Mouse (Mus musculus): ENCODE measurements around the gene Ap1s1. TPM values are rescaled to one million over a fixed set of nuclear protein-coding genes. Genes with fewer than 3 reads are reported as not detected.

Gene Ap1s1
- polyA plus RNA-seq, 1 experiment from 2014 or later, result 303 TPM

GRCm38 (mm10) chr5:137025132-137025531, 20.8 kb downstream of the Ap1s1 start:
- Histone ChIP-seq H3K9me3 (replicated peaks; ENCODE audit: control insufficient read depth, low read length, poor library complexity, severe bottlenecking) (no peaks in the 10 kb centered on the region), H3K4me2 (ENCODE audit: low read length) (peak overlapping the region; percentile 55), H3K4me3 (ENCODE audit: low read depth, low read length) (peak overlapping the region; percentile 33), H3K36me3 (ENCODE audit: control insufficient read depth, insufficient read depth, low read length) (no peaks in the 10 kb centered on the region), H3K4me1 (ENCODE audit: control insufficient read depth, insufficient read depth, low read length) (peaks cover 13% of the 10 kb centered on the region), H3K27me3 (ENCODE audit: control insufficient read depth, insufficient read depth, low read depth, low read length) (peaks cover 33% of the 10 kb centered on the region), H3K27ac (ENCODE audit: low read length) (no peak overlapping the region), H3K9ac (ENCODE audit: low read depth, low read length) (peak overlapping the region; percentile 43)
- no peak for ATAC-seq
- under 1% methylated on average over 23 of the region's 23 CpGs for WGBS

GRCm38 (mm10) chr5:137024318-137024717, 21.6 kb downstream of the Ap1s1 start:
- H3K27ac ChIP-seq (ENCODE audit: low read length), result no peak overlapping the region
- H3K27me3 ChIP-seq (ENCODE audit: control insufficient read depth, insufficient read depth, low read depth, low read length), result peaks cover 33% of the 10 kb centered on the region
- H3K4me2 ChIP-seq (ENCODE audit: low read length), result peak overlapping the region; percentile 55; the same call in 1 of the 2 replicates
- ATAC-seq, result no peak
- WGBS, result 50% methylated on average over 3 of the region's 3 CpGs
- no peaks in the 10 kb centered on the region for H3K9me3 ChIP-seq (replicated peaks; ENCODE audit: control insufficient read depth, low read length, poor library complexity, severe bottlenecking)
- no peak overlapping the region for H3K4me3 ChIP-seq (ENCODE audit: low read depth, low read length)
- no peaks in the 10 kb centered on the region for H3K36me3 ChIP-seq (ENCODE audit: control insufficient read depth, insufficient read depth, low read length)
- H3K9ac ChIP-seq (ENCODE audit: low read depth, low read length), result no peak overlapping the region
- H3K4me1 ChIP-seq (ENCODE audit: control insufficient read depth, insufficient read depth, low read length), result peaks cover 13% of the 10 kb centered on the region

GRCm38 (mm10) chr5:137015913-137016312, 30.0 kb downstream of the Ap1s1 start:
- Histone ChIP-seq H3K4me2 (ENCODE audit: low read length) (no peak overlapping the region), H3K9ac (ENCODE audit: low read depth, low read length) (no peak overlapping the region), H3K27ac (ENCODE audit: low read length) (no peak overlapping the region), H3K4me3 (ENCODE audit: low read depth, low read length) (no peak overlapping the region), H3K4me1 (ENCODE audit: control insufficient read depth, insufficient read depth, low read length) (no peaks in the 10 kb centered on the region), H3K27me3 (ENCODE audit: control insufficient read depth, insufficient read depth, low read depth, low read length) (no peaks in the 10 kb centered on the region), H3K9me3 (replicated peaks; ENCODE audit: control insufficient read depth, low read length, poor library complexity, severe bottlenecking) (no peaks in the 10 kb centered on the region), H3K36me3 (ENCODE audit: control insufficient read depth, insufficient read depth, low read length) (no peaks in the 10 kb centered on the region)
- WGBS, result 90% methylated on average over 3 of the region's 3 CpGs
- no peak for ATAC-seq

GRCm38 (mm10) chr5:137012401-137012950, 33.5 kb downstream of the Ap1s1 start:
- no peak overlapping the region for H3K27ac ChIP-seq (ENCODE audit: low read length)
- no peaks in the 10 kb centered on the region for H3K9me3 ChIP-seq (replicated peaks; ENCODE audit: control insufficient read depth, low read length, poor library complexity, severe bottlenecking)

GRCm38 (mm10) chr5:137009988-137010387, 35.9 kb downstream of the Ap1s1 start:
- ATAC-seq, result no peak
- no peaks in the 10 kb centered on the region for H3K4me1 ChIP-seq (ENCODE audit: control insufficient read depth, insufficient read depth, low read length)
- H3K27ac ChIP-seq (ENCODE audit: low read length), result no peak overlapping the region
- H3K4me2 ChIP-seq (ENCODE audit: low read length), result no peak overlapping the region
- no peaks in the 10 kb centered on the region for H3K27me3 ChIP-seq (ENCODE audit: control insufficient read depth, insufficient read depth, low read depth, low read length)
- H3K36me3 ChIP-seq (ENCODE audit: control insufficient read depth, insufficient read depth, low read length), result no peaks in the 10 kb centered on the region
- 28% methylated on average over 3 of the region's 3 CpGs for WGBS
- no peak overlapping the region for H3K9ac ChIP-seq (ENCODE audit: low read depth, low read length)
- no peaks in the 10 kb centered on the region for H3K9me3 ChIP-seq (replicated peaks; ENCODE audit: control insufficient read depth, low read length, poor library complexity, severe bottlenecking)
- no peak overlapping the region for H3K4me3 ChIP-seq (ENCODE audit: low read depth, low read length)

More at GRCm38 (mm10) chr5:137012401-137012950, 33.5 kb downstream of the Ap1s1 start:
- WGBS, result 81% methylated on average over 15 of the region's 15 CpGs
- H3K4me1 ChIP-seq (ENCODE audit: control insufficient read depth, insufficient read depth, low read length), result no peaks in the 10 kb centered on the region
- H3K4me2 ChIP-seq (ENCODE audit: low read length), result no peak overlapping the region
- H3K27me3 ChIP-seq (ENCODE audit: control insufficient read depth, insufficient read depth, low read depth, low read length), result no peaks in the 10 kb centered on the region
- ATAC-seq, result no peak
- no peaks in the 10 kb centered on the region for H3K36me3 ChIP-seq (ENCODE audit: control insufficient read depth, insufficient read depth, low read length)
- H3K4me3 ChIP-seq (ENCODE audit: low read depth, low read length), result no peak overlapping the region
- no peak overlapping the region for H3K9ac ChIP-seq (ENCODE audit: low read depth, low read length)

- no peak overlapping the region for H3K27ac ChIP-seq (ENCODE audit: low read length)
- H3K4me1 ChIP-seq (ENCODE audit: control insufficient read depth, insufficient read depth, low read length), result no peaks in the 10 kb centered on the region
- H3K9ac ChIP-seq (ENCODE audit: low read depth, low read length), result no peak overlapping the region
- WGBS, result 65% methylated on average over 8 of the region's 8 CpGs
- H3K4me2 ChIP-seq (ENCODE audit: low read length), result no peak overlapping the region
- no peaks in the 10 kb centered on the region for H3K36me3 ChIP-seq (ENCODE audit: control insufficient read depth, insufficient read depth, low read length)
- no peaks in the 10 kb centered on the region for H3K9me3 ChIP-seq (replicated peaks; ENCODE audit: control insufficient read depth, low read length, poor library complexity, severe bottlenecking)
- ATAC-seq, result no peak
- H3K27me3 ChIP-seq (ENCODE audit: control insufficient read depth, insufficient read depth, low read depth, low read length), result no peaks in the 10 kb centered on the region
- H3K4me3 ChIP-seq (ENCODE audit: low read depth, low read length), result no peak overlapping the region
Measured at GRCm38 (mm10) chr5:137007276-137007675, 38.7 kb downstream of the Ap1s1 start.

GRCm38 (mm10) chr5:137000612-137001011, 45.3 kb downstream of the Ap1s1 start:
- H3K4me3 ChIP-seq (ENCODE audit: low read depth, low read length), result no peak overlapping the region
- H3K36me3 ChIP-seq (ENCODE audit: control insufficient read depth, insufficient read depth, low read length), result peaks cover 5% of the 10 kb centered on the region; the same call in 1 of the 2 replicates
- H3K27ac ChIP-seq (ENCODE audit: low read length), result no peak overlapping the region
- no peaks in the 10 kb centered on the region for H3K27me3 ChIP-seq (ENCODE audit: control insufficient read depth, insufficient read depth, low read depth, low read length)
- no peaks in the 10 kb centered on the region for H3K4me1 ChIP-seq (ENCODE audit: control insufficient read depth, insufficient read depth, low read length)
- 87% methylated on average over 2 of the region's 2 CpGs for WGBS
- H3K9ac ChIP-seq (ENCODE audit: low read depth, low read length), result no peak overlapping the region
- no peak overlapping the region for H3K4me2 ChIP-seq (ENCODE audit: low read length)
- H3K9me3 ChIP-seq (replicated peaks; ENCODE audit: control insufficient read depth, low read length, poor library complexity, severe bottlenecking), result no peaks in the 10 kb centered on the region
- ATAC-seq, result no peak

GRCm38 (mm10) chr5:136999449-136999848, 46.5 kb downstream of the Ap1s1 start:
- Histone ChIP-seq H3K27me3 (ENCODE audit: control insufficient read depth, insufficient read depth, low read depth, low read length) (no peaks in the 10 kb centered on the region), H3K9ac (ENCODE audit: low read depth, low read length) (no peak overlapping the region), H3K27ac (ENCODE audit: low read length) (no peak overlapping the region), H3K36me3 (ENCODE audit: control insufficient read depth, insufficient read depth, low read length) (peaks cover 16% of the 10 kb centered on the region), H3K4me3 (ENCODE audit: low read depth, low read length) (no peak overlapping the region), H3K9me3 (replicated peaks; ENCODE audit: control insufficient read depth, low read length, poor library complexity, severe bottlenecking) (no peaks in the 10 kb centered on the region), H3K4me1 (ENCODE audit: control insufficient read depth, insufficient read depth, low read length) (no peaks in the 10 kb centered on the region), H3K4me2 (ENCODE audit: low read length) (no peak overlapping the region)
- 74% methylated on average over 4 of the region's 5 CpGs for WGBS
- no peak for ATAC-seq

- ATAC-seq, result no peak
- H3K27me3 ChIP-seq (ENCODE audit: control insufficient read depth, insufficient read depth, low read depth, low read length), result no peaks in the 10 kb centered on the region
- WGBS, result 100% methylated on average over 6 of the region's 6 CpGs
- H3K36me3 ChIP-seq (ENCODE audit: control insufficient read depth, insufficient read depth, low read length), result peaks cover 49% of the 10 kb centered on the region
- no peak overlapping the region for H3K9ac ChIP-seq (ENCODE audit: low read depth, low read length)
- no peak overlapping the region for H3K4me3 ChIP-seq (ENCODE audit: low read depth, low read length)
- no peak overlapping the region for H3K4me2 ChIP-seq (ENCODE audit: low read length)
- H3K4me1 ChIP-seq (ENCODE audit: control insufficient read depth, insufficient read depth, low read length), result peaks cover 14% of the 10 kb centered on the region
- no peaks in the 10 kb centered on the region for H3K9me3 ChIP-seq (replicated peaks; ENCODE audit: control insufficient read depth, low read length, poor library complexity, severe bottlenecking)
- H3K27ac ChIP-seq (ENCODE audit: low read length), result no peak overlapping the region
Measured at GRCm38 (mm10) chr5:136989801-136990200, 56.1 kb downstream of the Ap1s1 start.

All from midbrain, embryonic 16.5 days (tissue).